Mouse (Mus musculus): ENCODE data around the gene AU022252.

GRCm38 (mm10) chr4:119255351-119255750, 22.8 kb upstream of the AU022252 start, which contains the start of gene Cldn19:
- no peak for TF ChIP-seq POLR2A (IDR thresholded peaks at IDR 0.05; ENCODE audit: borderline replicate concordance, insufficient read depth, low read length)
- no peak for TF ChIP-seq CTCF (IDR thresholded peaks at IDR 0.05; ENCODE audit: borderline replicate concordance, insufficient read depth, low read depth, low read length)
